Mouse (Mus musculus): ENCODE results near the gene Usp44. TPM values are rescaled to one million over a fixed set of nuclear protein-coding genes. Genes with fewer than 3 reads are reported as not detected.

Usp44 gene
- total and polyA plus RNA-seq, 2 experiments from 2014 or later = 0.05 TPM; not detected in 1

GRCm38 (mm10) chr10:93818661-93819060, 12.7 kb upstream of the Usp44 start:
- DNase-seq (ENCODE audit: low spot score) (peak; percentile 76), ATAC-seq (ENCODE audit: low FRiP score) (no peak)
- no peaks in the 10 kb centered on the region for H3K9me3 ChIP-seq (ENCODE audit: low read length)
- H3K27ac ChIP-seq (ENCODE audit: low read depth, low read length) = no peak overlapping the region
- no peaks in the 10 kb centered on the region for H3K36me3 ChIP-seq (ENCODE audit: insufficient read depth, low read length)
- H3K4me3 ChIP-seq (ENCODE audit: low read depth, low read length) = no peak overlapping the region
- H3K27me3 ChIP-seq (ENCODE audit: insufficient read depth, low read length) = peaks cover 11% of the 10 kb centered on the region
- WGBS = 43% methylated on average over 7 of the region's 7 CpGs
- H3K4me2 ChIP-seq (ENCODE audit: low read depth, low read length, poor library complexity, severe bottlenecking) = no peak overlapping the region
- TF ChIP-seq CTCF (IDR thresholded peaks at IDR 0.05) = peak; percentile 82
- no peaks in the 10 kb centered on the region for H3K4me1 ChIP-seq (ENCODE audit: insufficient read depth, low read length)
- no peak overlapping the region for H3K9ac ChIP-seq (replicated peaks; ENCODE audit: low read length, poor library complexity, severe bottlenecking)

DNA sequence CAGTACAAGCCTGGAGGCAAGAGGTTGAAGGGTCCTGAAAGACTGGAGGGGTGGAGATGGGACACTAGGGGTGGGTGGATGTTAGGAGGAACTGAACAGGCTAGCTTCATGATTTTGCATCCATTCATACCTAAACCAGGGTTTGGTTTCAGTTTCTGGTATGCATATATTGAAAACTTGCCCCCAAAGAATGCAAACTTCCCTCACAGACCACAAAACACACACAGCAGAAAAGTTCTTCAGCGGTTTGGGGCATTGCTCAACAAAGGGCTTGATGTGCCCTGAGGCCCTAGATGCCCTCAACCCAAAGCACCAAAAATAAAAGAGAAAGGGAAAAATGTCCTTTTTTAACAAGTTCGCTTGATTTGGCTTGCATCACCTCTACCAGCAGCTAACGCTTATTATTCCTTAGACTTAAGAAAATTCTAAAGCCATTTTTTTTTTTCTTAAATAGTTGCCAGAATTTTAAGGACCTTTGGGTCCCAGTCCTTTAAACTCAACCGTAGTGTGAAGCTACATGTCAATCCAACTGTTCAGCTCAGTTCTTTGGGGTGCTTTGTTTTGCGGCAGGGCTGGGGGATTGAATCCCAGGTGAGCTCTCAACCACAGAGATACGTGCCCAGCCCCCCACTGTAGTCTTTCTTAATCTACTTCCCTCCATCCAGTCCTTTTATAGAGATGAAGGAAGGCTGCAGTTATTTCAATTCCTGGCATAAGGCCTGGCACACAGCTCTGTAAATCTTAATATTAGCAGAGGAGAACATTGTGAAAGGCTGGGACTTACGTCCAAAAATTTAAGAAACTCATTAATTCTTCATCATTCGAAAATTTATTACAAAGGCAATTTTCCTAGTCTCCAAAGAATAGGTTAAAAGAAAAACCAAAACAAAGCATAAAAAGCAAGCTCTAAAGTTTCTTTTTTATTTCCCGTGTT, 1.2 kb upstream of the Usp44 start:
- H3K27me3 ChIP-seq (ENCODE audit: insufficient read depth, low read length) = peaks cover 19% of the 10 kb centered on the region
- H3K27ac ChIP-seq (ENCODE audit: low read depth, low read length) = no peak overlapping the region
- no peaks in the 10 kb centered on the region for H3K9me3 ChIP-seq (ENCODE audit: low read length)
- 57% methylated on average over 9 of the region's 9 CpGs for WGBS
- no peaks in the 10 kb centered on the region for H3K36me3 ChIP-seq (ENCODE audit: insufficient read depth, low read length)
- peaks cover 12% of the 10 kb centered on the region for H3K4me1 ChIP-seq (ENCODE audit: insufficient read depth, low read length)
- DNase-seq (ENCODE audit: low spot score) (no peak), ATAC-seq (ENCODE audit: low FRiP score) (no peak)
- no peak overlapping the region for H3K4me3 ChIP-seq (ENCODE audit: low read depth, low read length)
- no peak for TF ChIP-seq CTCF (IDR thresholded peaks at IDR 0.05)
- H3K9ac ChIP-seq (replicated peaks; ENCODE audit: low read length, poor library complexity, severe bottlenecking) = no peak overlapping the region
- no peak overlapping the region for H3K4me2 ChIP-seq (ENCODE audit: low read depth, low read length, poor library complexity, severe bottlenecking)

DNA sequence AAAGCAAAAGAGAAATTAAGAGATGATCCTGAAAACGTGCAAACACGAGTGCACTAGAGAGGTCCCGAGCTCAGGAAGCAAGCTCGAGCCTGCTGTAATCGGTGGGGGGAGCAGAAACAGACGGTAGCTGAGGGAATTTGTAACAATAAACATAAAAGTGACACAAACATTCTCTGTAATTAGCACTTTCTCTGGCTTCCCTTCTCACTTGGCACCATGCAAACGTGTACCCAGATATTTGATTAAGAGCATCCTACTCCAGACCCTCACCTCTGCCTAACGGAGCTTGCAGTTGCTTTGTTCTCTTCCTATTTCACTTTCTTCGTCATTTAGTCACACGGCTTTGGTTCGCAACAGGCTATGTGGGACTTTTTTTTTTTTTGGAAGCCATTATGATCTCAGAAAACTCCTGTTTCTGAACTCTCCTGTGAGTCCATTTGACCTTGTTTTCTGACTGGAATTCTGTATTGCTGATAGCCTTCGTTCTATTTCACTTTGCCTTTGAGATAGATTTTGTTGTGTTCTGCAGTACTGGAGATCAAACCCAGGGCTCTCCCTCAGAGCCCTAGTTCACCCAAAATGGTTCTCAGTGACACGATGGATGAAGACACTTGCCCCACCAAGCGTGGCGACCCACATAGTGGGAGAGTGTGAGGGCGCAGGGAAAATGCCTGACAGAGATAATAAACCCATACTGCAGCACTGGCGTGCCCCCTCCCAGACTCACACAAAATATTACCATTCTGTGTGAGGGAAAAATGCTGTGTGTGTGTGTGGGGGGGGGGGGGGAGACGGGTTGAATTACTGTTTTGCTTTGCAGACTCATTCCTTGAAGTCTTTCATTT, 597 bp downstream of the Usp44 start:
- DNase-seq (ENCODE audit: low spot score) (no peak), ATAC-seq (ENCODE audit: low FRiP score) (no peak)
- H3K9me3 ChIP-seq (ENCODE audit: low read length) = no peaks in the 10 kb centered on the region
- H3K4me3 ChIP-seq (ENCODE audit: low read depth, low read length) = no peak overlapping the region
- TF ChIP-seq CTCF (IDR thresholded peaks at IDR 0.05) = no peak
- H3K4me1 ChIP-seq (ENCODE audit: insufficient read depth, low read length) = peaks cover 12% of the 10 kb centered on the region
- H3K36me3 ChIP-seq (ENCODE audit: insufficient read depth, low read length) = no peaks in the 10 kb centered on the region
- H3K27ac ChIP-seq (ENCODE audit: low read depth, low read length) = no peak overlapping the region
- H3K27me3 ChIP-seq (ENCODE audit: insufficient read depth, low read length) = peaks cover 19% of the 10 kb centered on the region
- H3K9ac ChIP-seq (replicated peaks; ENCODE audit: low read length, poor library complexity, severe bottlenecking) = no peak overlapping the region
- no peak overlapping the region for H3K4me2 ChIP-seq (ENCODE audit: low read depth, low read length, poor library complexity, severe bottlenecking)
- WGBS = 18% methylated on average over 18 of the region's 18 CpGs

DNA sequence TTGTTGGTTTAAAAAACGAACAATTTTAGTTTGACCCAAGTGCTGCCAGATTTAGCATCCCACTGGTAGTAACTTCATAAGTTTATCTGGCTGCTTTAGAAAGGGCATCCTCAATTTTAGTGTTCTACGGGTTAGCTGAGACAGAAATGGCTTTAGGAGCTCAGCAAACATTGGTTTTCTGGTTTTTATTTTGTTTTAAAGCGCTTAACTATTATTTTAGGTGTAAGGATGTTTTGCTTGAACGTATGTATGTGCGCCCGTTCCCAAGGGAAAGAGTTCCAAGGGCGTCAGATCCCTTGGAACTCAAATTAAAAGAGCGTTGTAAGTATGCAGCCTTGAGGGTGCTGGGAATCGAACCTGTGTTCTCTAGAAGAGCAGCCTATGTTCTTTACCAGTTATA, 1.5 kb downstream of the Usp44 start:
- WGBS = 33% methylated on average over 9 of the region's 9 CpGs
- H3K27ac ChIP-seq (ENCODE audit: low read depth, low read length) = no peak overlapping the region
- peaks cover 19% of the 10 kb centered on the region for H3K27me3 ChIP-seq (ENCODE audit: insufficient read depth, low read length)
- no peaks in the 10 kb centered on the region for H3K9me3 ChIP-seq (ENCODE audit: low read length)
- DNase-seq (ENCODE audit: low spot score) (no peak), ATAC-seq (ENCODE audit: low FRiP score) (no peak)
- H3K36me3 ChIP-seq (ENCODE audit: insufficient read depth, low read length) = no peaks in the 10 kb centered on the region
- H3K4me1 ChIP-seq (ENCODE audit: insufficient read depth, low read length) = peaks cover 12% of the 10 kb centered on the region
- H3K9ac ChIP-seq (replicated peaks; ENCODE audit: low read length, poor library complexity, severe bottlenecking) = no peak overlapping the region
- no peak overlapping the region for H3K4me2 ChIP-seq (ENCODE audit: low read depth, low read length, poor library complexity, severe bottlenecking)
- no peak overlapping the region for H3K4me3 ChIP-seq (ENCODE audit: low read depth, low read length)
- TF ChIP-seq CTCF (IDR thresholded peaks at IDR 0.05) = no peak

DNA sequence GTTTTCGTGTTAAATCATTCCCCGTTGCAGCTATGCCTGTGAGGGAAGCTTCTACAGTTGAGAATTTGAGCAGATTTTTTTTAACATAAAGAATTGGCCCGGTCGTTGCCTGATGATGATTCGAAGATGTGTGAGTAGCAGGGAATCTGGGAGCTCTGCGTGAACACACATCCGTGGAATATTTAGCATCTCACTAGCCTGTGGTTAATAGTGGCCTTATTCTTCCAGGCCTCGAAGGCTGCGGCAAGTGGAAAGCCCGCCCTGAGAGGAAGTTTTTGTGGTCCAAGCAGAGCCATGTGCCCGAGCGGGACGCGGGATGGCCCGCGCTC, 2.0 kb downstream of the Usp44 start:
- TF ChIP-seq CTCF (IDR thresholded peaks at IDR 0.05) = no peak
- peaks cover 19% of the 10 kb centered on the region for H3K27me3 ChIP-seq (ENCODE audit: insufficient read depth, low read length)
- peak overlapping the region; percentile 65 for H3K4me3 ChIP-seq (ENCODE audit: low read depth, low read length)
- ATAC-seq (ENCODE audit: low FRiP score) (no peak), DNase-seq (ENCODE audit: low spot score) (no peak)
- no peaks in the 10 kb centered on the region for H3K9me3 ChIP-seq (ENCODE audit: low read length)
- peak overlapping the region; percentile 42 for H3K9ac ChIP-seq (replicated peaks; ENCODE audit: low read length, poor library complexity, severe bottlenecking)
- WGBS = 3% methylated on average over 16 of the region's 16 CpGs
- peaks cover 12% of the 10 kb centered on the region for H3K4me1 ChIP-seq (ENCODE audit: insufficient read depth, low read length)
- no peak overlapping the region for H3K27ac ChIP-seq (ENCODE audit: low read depth, low read length)
- peak overlapping the region; percentile 98 for H3K4me2 ChIP-seq (ENCODE audit: low read depth, low read length, poor library complexity, severe bottlenecking)
- H3K36me3 ChIP-seq (ENCODE audit: insufficient read depth, low read length) = no peaks in the 10 kb centered on the region

Data from midbrain, postnatal 0 days (tissue).